ENCODE assay signal across 20 mouse cellular contexts in the genomic region with DNA sequence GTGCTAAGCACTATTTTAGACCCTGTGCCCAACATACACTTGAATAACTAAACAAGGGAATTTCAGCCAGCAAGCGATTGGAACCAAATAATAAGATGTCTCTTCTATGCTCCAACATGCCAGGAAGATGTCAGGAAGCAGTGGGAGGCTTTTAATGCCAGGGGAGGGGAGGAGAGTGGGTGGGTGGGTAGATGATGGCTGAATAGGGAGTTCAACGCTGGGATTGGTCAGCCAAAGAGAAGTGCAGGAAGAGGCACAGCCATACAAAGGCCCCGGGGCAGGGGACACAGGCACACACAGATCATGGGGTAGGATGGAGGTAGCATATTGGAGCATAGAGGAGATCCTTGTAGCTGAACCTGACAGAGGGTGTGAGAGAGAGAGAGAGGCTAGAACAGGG. TPM values are rescaled to one million over a fixed set of nuclear protein-coding genes. Genes with fewer than 3 reads are reported as not detected.
DNase-seq lines count a peak whose midpoint lies in the region; ATAC-seq lines count a peak whose summit lies in the region.
"Had no signal": no experiment of that assay in that cellular context is flagged by ENCODE, and none has a peak within 500 bp of the region (broad histone marks: within the 10 kb centered on the region; RNA-seq: fewer than 3 reads in every experiment).

No protein-coding gene starts in this region.

- H3K27ac ChIP-seq in liver, embryonic 11.5 days (ENCODE audit: low read depth, low read length), result no peak overlapping the region
- H3K27ac ChIP-seq in forebrain, embryonic 13.5 days, result peak overlapping the region; percentile 90
- peak overlapping the region; percentile 66 for H3K27ac ChIP-seq in hindbrain, embryonic 15.5 days (replicated peaks)
- peak overlapping the region; percentile 74 for H3K27ac ChIP-seq in neural tube, embryonic 15.5 days (replicated peaks)
- H3K27ac ChIP-seq: embryonic facial prominence, embryonic 15.5 days; limb, embryonic 13.5 days; macrophage had no signal

- H3K4me1 ChIP-seq in liver, embryonic 11.5 days (replicated peaks; ENCODE audit: control insufficient read depth, insufficient read depth, low read length), result no peaks in the 10 kb centered on the region
- H3K4me1 ChIP-seq in forebrain, embryonic 13.5 days, result peaks cover 49% of the 10 kb centered on the region
- H3K4me1 ChIP-seq in hindbrain, embryonic 15.5 days (replicated peaks), result peaks cover 27% of the 10 kb centered on the region
- H3K4me1 ChIP-seq in neural tube, embryonic 15.5 days, result peaks cover 17% of the 10 kb centered on the region; the same call in 1 of the 2 replicates
- H3K4me1 ChIP-seq: embryonic facial prominence, embryonic 15.5 days; limb, embryonic 13.5 days had no signal

- H3K27me3 ChIP-seq in liver, embryonic 11.5 days (replicated peaks; ENCODE audit: control insufficient read depth, insufficient read depth, low read length), result no peaks in the 10 kb centered on the region; the same call in none of the 2 replicates
- no peaks in the 10 kb centered on the region for H3K27me3 ChIP-seq in forebrain, embryonic 13.5 days
- no peaks in the 10 kb centered on the region for H3K27me3 ChIP-seq in hindbrain, embryonic 15.5 days
- H3K27me3 ChIP-seq in neural tube, embryonic 15.5 days (replicated peaks), result no peaks in the 10 kb centered on the region
- H3K27me3 ChIP-seq: embryonic facial prominence, embryonic 15.5 days; limb, embryonic 13.5 days had no signal

- no peak overlapping the region for H3K9ac ChIP-seq in liver, embryonic 11.5 days (ENCODE audit: low read depth, low read length)
- no peak overlapping the region for H3K9ac ChIP-seq in forebrain, embryonic 13.5 days
- H3K9ac ChIP-seq in hindbrain, embryonic 15.5 days, result no peak overlapping the region
- no peak overlapping the region for H3K9ac ChIP-seq in neural tube, embryonic 15.5 days (replicated peaks)
- H3K9ac ChIP-seq: embryonic facial prominence, embryonic 15.5 days; limb, embryonic 13.5 days had no signal

- H3K36me3 ChIP-seq in liver, embryonic 11.5 days (ENCODE audit: control insufficient read depth, insufficient read depth, low read length), result no peaks in the 10 kb centered on the region
- no peaks in the 10 kb centered on the region for H3K36me3 ChIP-seq in forebrain, embryonic 13.5 days (ENCODE audit: poor library complexity, severe bottlenecking)
- H3K36me3 ChIP-seq in hindbrain, embryonic 15.5 days, result no peaks in the 10 kb centered on the region
- no peaks in the 10 kb centered on the region for H3K36me3 ChIP-seq in neural tube, embryonic 15.5 days
- H3K36me3 ChIP-seq: embryonic facial prominence, embryonic 15.5 days; limb, embryonic 13.5 days had no signal

- no peak overlapping the region for H3K4me3 ChIP-seq in liver, embryonic 11.5 days (ENCODE audit: low read depth, low read length)
- H3K4me3 ChIP-seq in forebrain, embryonic 13.5 days, result no peak overlapping the region
- H3K4me3 ChIP-seq in hindbrain, embryonic 15.5 days, result no peak overlapping the region
- H3K4me3 ChIP-seq in neural tube, embryonic 15.5 days (replicated peaks), result no peak overlapping the region
- H3K4me3 ChIP-seq: embryonic facial prominence, embryonic 15.5 days; limb, embryonic 13.5 days; myocyte had no signal

- H3K4me2 ChIP-seq in liver, embryonic 11.5 days, result no peak overlapping the region
- H3K4me2 ChIP-seq in forebrain, embryonic 13.5 days, result no peak overlapping the region
- H3K4me2 ChIP-seq in hindbrain, embryonic 15.5 days, result no peak overlapping the region
- H3K4me2 ChIP-seq in neural tube, embryonic 15.5 days, result no peak overlapping the region
- H3K4me2 ChIP-seq: embryonic facial prominence, embryonic 15.5 days; limb, embryonic 13.5 days had no signal

- ATAC-seq in liver, embryonic 11.5 days (replicated peaks; ENCODE audit: low FRiP score), result no peak
- ATAC-seq in forebrain, embryonic 13.5 days, result peak; percentile 38
- ATAC-seq in hindbrain, embryonic 15.5 days (ENCODE audit: low FRiP score, low read depth), result peak; percentile 35
- ATAC-seq in neural tube, embryonic 15.5 days (ENCODE audit: low FRiP score), result no peak
- no peak for ATAC-seq in granulocyte monocyte progenitor cell, adult 5-6 weeks (replicated peaks; ENCODE audit: poor library complexity, severe bottlenecking)
- ATAC-seq in frontal cortex, adult (ENCODE audit: low TSS enrichment), result no peak

- WGBS in liver, embryonic 11.5 days, result 78% methylated on average over 3 of the region's 3 CpGs
- WGBS in forebrain, embryonic 13.5 days, result 36% methylated on average over 3 of the region's 3 CpGs
- 33% methylated on average over 3 of the region's 3 CpGs for WGBS in hindbrain, embryonic 15.5 days
- WGBS in neural tube, embryonic 15.5 days, result 39% methylated on average over 3 of the region's 3 CpGs

- H3K9me3 ChIP-seq in liver, embryonic 11.5 days (ENCODE audit: control insufficient read depth, low read length), result no peaks in the 10 kb centered on the region
- no peaks in the 10 kb centered on the region for H3K9me3 ChIP-seq in forebrain, embryonic 13.5 days (replicated peaks)
- H3K9me3 ChIP-seq in hindbrain, embryonic 15.5 days, result no peaks in the 10 kb centered on the region
- 0 out of 2 replicates have a peak, but pooled peaks cover 2% of the 10 kb centered on the region for H3K9me3 ChIP-seq in neural tube, embryonic 15.5 days (replicated peaks)
- H3K9me3 ChIP-seq: embryonic facial prominence, embryonic 15.5 days; limb, embryonic 13.5 days had no signal

- peak; percentile 24 for DNase-seq in liver, embryonic 11.5 days (ENCODE audit: low spot score)
- DNase-seq in liver, result no peak
- DNase-seq: adrenal gland, adult 2 months; kidney, adult 9 months; lung, adult 2 months; right cerebral cortex, postnatal 14 days had no signal

RNA-seq across cellular contexts. Expression of a gene that starts 17.3 kb away (rescaled TPM):
- polyA plus RNA-seq in liver, embryonic 11.5 days (2014; fragmentation: Nextera tagmentation; extraction: Ambion mirVana), result 0.44 and 0.70 TPM in 2 replicates
- polyA plus RNA-seq in forebrain, embryonic 13.5 days (2015; fragmentation: Nextera tagmentation; extraction: Ambion mirVana), result 1.2 and 1.7 TPM in 2 replicates
- 0.46 and 1.3 TPM in 2 replicates for polyA plus RNA-seq in hindbrain, embryonic 15.5 days (2015; fragmentation: Nextera tagmentation; extraction: Ambion mirVana)
- polyA plus RNA-seq in neural tube, embryonic 15.5 days (2015; fragmentation: Nextera tagmentation; extraction: Ambion mirVana), result 0.95 and 1.4 TPM in 2 replicates
- 0.84 and 1.1 TPM in 2 replicates for total RNA-seq in granulocyte monocyte progenitor cell, adult 5-6 weeks (2014; fragmentation: Nextera tagmentation)
- 0.41 TPM in 1 of 2 replicates, not detected in the other for total RNA-seq in granulocyte monocyte progenitor cell, adult 5-6 weeks (2017)

RNA-seq across cellular contexts. Expression of a gene that starts 24.6 kb away (rescaled TPM):
- not detected in 2 replicates for polyA plus RNA-seq in liver, embryonic 11.5 days (2014; fragmentation: Nextera tagmentation; extraction: Ambion mirVana)
- 0.14 TPM in 1 of 2 replicates, not detected in the other for polyA plus RNA-seq in forebrain, embryonic 13.5 days (2015; fragmentation: Nextera tagmentation; extraction: Ambion mirVana)
- 0.17 TPM in 1 of 2 replicates, not detected in the other for polyA plus RNA-seq in hindbrain, embryonic 15.5 days (2015; fragmentation: Nextera tagmentation; extraction: Ambion mirVana)
- not detected in 2 replicates for polyA plus RNA-seq in neural tube, embryonic 15.5 days (2015; fragmentation: Nextera tagmentation; extraction: Ambion mirVana)
- not detected in 2 replicates for total RNA-seq in granulocyte monocyte progenitor cell, adult 5-6 weeks (2014; fragmentation: Nextera tagmentation)
- total RNA-seq in granulocyte monocyte progenitor cell, adult 5-6 weeks (2017), result not detected in 2 replicates
- total RNA-seq: adrenal gland, adult 2 months; hematopoietic stem cell, adult 5-6 weeks; left cerebral cortex, adult 18-20 months had no signal
- polyA plus RNA-seq: adrenal gland, adult 2 months; C2C12; cerebellum, adult 2 months; embryonic facial prominence, embryonic 15.5 days; heart, embryonic 14.5 days; limb, embryonic 13.5 days; macrophage; myocyte had no signal

RNA-seq across cellular contexts. Expression of a gene that starts 47.5 kb away (rescaled TPM):
- polyA plus RNA-seq in liver, embryonic 11.5 days (2014; fragmentation: Nextera tagmentation; extraction: Ambion mirVana), result 64.5 and 75.5 TPM in 2 replicates
- 77.9 and 84.3 TPM in 2 replicates for polyA plus RNA-seq in forebrain, embryonic 13.5 days (2015; fragmentation: Nextera tagmentation; extraction: Ambion mirVana)
- 71.4 and 81.2 TPM in 2 replicates for polyA plus RNA-seq in hindbrain, embryonic 15.5 days (2015; fragmentation: Nextera tagmentation; extraction: Ambion mirVana)
- 73.4 and 76.5 TPM in 2 replicates for polyA plus RNA-seq in neural tube, embryonic 15.5 days (2015; fragmentation: Nextera tagmentation; extraction: Ambion mirVana)
- total RNA-seq in granulocyte monocyte progenitor cell, adult 5-6 weeks (2014; fragmentation: Nextera tagmentation), result 99.5 and 132 TPM in 2 replicates
- 66.4 and 76.5 TPM in 2 replicates for total RNA-seq in granulocyte monocyte progenitor cell, adult 5-6 weeks (2017)

RNA-seq across cellular contexts. Expression of a gene that starts 47.8 kb away (rescaled TPM):
- polyA plus RNA-seq in liver, embryonic 11.5 days (2014; fragmentation: Nextera tagmentation; extraction: Ambion mirVana), result 93.1 and 96.5 TPM in 2 replicates
- 126 and 135 TPM in 2 replicates for polyA plus RNA-seq in forebrain, embryonic 13.5 days (2015; fragmentation: Nextera tagmentation; extraction: Ambion mirVana)
- polyA plus RNA-seq in hindbrain, embryonic 15.5 days (2015; fragmentation: Nextera tagmentation; extraction: Ambion mirVana), result 105 and 116 TPM in 2 replicates
- polyA plus RNA-seq in neural tube, embryonic 15.5 days (2015; fragmentation: Nextera tagmentation; extraction: Ambion mirVana), result 95.9 and 103 TPM in 2 replicates
- 69.1 and 99.9 TPM in 2 replicates for total RNA-seq in granulocyte monocyte progenitor cell, adult 5-6 weeks (2014; fragmentation: Nextera tagmentation)
- total RNA-seq in granulocyte monocyte progenitor cell, adult 5-6 weeks (2017), result 72.9 and 77.2 TPM in 2 replicates

Comparison
In these comparisons a context has a peak if more than half of its experiments do, and no peak if none do; other contexts are left out.
1. ATAC-seq: peak in forebrain, embryonic 13.5 days (single experiment) and hindbrain, embryonic 15.5 days (single experiment); none in liver, embryonic 11.5 days (single experiment), neural tube, embryonic 15.5 days (single experiment), granulocyte monocyte progenitor cell, adult 5-6 weeks (single experiment) and frontal cortex, adult (single experiment).